Mouse (Mus musculus) brain, adult 2 months (tissue): ENCODE measurements around the gene Ppp2r5c.
A peak's percentile ranks its signal among the peaks of the same experiment; 100 is the strongest.

Experiments
- DNase-seq: peaks from one replicate; pipeline ENCODE4 v3.0.0; 2011; ENCODE audit warnings: low read depth, low spot score

The Ppp2r5c gene

GRCm38 (mm10) chr12:110446290-110447170, at the start of gene Ppp2r5c:
TSS of gene Ppp2r5c (plus strand) at chr12:110447120.
- peak; percentile 97 for DNase-seq

GRCm38 (mm10) chr12:110398351-110398750, 48.6 kb upstream of the Ppp2r5c start:
- DNase-seq = peak; percentile 86

DNA sequence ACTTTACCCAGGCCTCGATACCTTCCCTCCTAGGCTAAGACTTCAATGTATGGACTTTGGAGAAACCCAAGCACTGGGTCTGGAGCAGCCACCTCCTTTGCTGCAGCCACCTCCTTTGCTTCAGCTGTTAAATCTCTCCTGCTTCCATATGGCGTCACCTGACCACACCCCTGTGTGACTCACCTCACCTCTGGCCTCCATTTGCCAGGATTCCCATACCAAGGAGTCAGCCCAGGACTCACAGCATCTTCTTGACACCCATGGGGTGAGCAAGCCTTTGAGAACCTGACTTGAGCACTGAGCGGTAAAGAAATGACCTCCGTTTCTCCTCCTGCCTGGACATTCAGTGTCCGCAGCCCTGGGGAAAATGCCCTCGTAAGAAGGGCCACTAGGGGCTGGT, 47.8 kb upstream of the Ppp2r5c start:
- DNase-seq = no peak

DNA sequence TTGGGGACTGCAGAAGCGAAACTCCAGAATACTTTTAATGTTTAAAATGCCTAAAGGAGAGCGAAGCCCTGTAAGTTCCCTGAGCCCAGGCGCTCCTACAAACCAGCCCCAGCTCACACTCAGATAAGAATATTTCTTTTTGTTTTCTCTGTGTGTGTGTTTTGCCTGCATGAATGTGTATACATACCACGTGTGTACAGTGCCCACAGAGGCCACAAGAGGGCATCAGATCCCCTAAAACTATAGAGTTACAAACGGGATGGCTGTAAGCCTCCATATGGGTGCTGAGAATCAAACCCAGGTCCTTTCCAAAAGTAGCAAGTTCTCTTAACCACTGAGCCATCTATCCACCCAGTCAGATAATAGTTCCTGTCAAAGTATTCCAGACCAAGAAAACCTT, 46.0 kb upstream of the Ppp2r5c start:
- no peak for DNase-seq

DNA sequence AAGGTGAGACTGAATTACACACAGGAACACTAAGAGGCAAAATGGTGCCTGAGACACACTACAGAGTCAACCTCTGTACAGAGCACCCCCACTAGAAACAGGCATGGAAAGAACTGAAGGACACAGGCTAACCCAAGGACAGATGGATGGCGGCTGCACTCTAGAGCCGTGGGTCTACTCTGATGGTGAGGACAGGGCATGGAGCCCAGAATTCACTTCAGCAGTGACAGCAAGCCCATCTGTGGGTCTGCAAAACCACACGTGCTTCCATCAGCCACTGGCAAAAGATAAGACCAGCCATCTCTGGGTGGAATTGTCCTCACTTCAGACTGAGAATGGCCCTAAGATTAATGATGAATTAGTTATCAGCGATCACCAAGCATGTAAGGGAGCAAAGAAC, 45.0 kb upstream of the Ppp2r5c start:
- no peak for DNase-seq

DNA sequence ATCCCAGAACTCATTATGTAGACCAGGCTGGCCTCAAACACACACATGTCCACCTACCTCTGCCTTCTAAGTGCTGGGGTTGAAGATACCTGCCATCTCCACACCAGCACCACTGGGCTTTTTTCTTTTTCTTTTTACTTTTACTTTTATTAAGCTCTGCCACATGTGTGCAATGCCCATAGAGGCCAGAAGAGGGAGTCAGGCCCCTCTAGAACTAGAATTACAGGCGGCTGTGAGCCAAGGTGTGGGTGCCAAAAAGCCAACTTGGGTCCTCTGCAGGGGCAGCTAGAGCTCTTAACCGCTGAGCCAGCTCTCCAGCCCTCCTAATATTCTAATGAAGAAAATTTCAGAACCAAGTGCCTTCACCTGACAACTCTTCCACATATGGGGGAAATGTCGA, 30.7 kb upstream of the Ppp2r5c start:
- DNase-seq = peak; percentile 55

DNA sequence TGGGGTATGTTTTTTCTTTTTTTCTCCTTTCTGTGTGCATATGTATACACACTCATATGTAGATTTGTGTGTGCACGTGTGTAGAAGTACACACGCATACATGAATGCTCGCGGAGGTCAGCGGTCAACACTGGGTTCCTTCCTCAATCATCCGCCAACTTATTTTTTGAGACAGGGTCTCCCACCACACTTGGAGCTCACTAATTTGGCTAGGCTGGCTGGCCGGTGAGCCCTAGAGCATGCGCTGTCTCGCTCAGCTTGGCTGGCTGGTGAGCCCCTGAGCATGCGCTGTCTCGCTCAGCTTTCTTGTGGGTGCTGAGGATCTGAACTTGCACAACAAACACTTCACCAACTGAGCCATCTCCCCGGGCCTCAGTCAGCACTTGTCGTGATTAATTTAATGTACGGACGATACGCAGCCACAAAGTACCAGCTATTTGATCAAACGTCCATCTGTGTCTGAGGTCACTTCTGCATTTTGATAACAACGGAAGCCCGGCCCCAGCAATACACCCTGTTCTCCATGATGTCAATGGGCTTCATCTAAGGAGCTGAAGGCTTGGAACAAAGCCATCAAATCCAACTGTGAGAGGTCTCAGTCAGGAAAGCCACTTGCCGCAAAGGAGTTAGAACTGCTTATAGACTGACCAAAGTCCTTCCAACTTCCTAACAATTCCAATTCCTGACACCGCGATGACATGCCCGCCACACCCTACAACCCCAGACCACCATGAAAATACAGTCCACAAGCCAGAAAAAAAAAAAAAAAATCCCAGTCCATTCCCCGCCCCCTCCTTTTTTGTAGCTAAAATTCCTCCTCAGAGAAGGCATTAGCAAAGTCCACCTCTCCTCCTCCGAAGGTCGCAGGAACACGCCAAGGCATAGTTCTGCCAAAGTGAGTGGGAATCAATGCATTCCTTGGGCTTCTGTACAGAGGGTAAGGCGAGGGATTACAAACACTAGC, 29.6 kb upstream of the Ppp2r5c start:
- DNase-seq = peak; percentile 68

DNA sequence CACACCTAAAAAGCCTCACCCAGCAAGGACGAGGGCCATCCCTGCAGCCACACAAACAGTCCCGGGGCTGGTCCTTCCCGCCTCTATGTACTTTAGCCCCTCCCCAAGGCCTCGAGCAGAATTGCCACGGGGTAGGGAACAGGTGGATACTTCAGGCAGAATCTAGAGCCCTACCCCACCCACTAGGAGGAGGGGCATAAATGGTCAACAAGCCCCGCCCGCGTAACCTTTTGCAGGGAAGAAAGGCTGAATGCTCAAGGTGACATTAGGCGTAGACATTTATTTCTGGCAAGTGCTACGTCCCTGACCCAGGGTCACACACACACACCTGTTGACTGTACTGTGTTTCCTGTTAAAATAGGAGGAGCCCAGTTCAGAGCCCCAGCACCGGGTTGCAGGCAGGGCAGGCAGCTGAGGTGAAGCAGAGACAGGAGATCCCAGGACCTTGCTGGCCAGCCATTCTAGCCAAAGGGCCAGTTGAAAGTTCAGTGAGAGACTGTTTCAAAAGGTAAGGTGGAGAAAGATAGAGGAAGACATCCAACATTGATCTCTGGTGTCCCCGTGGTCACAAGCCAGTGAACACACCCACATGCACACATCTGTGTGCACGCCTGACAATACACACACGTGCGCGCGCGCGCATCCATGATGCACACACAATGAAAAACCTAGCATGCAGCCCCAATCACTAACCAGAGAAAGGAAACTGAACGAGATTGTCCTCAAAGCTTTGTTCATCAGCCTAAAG, 28.8 kb upstream of the Ppp2r5c start:
- no peak for DNase-seq

- DNase-seq = peak; percentile 77
Observed at GRCm38 (mm10) chr12:110418735-110419350, 28.1 kb upstream of the Ppp2r5c start.

GRCm38 (mm10) chr12:110419879-110420278, 27.0 kb upstream of the Ppp2r5c start:
- no peak for DNase-seq

GRCm38 (mm10) chr12:110421361-110421760, 25.6 kb upstream of the Ppp2r5c start:
- DNase-seq = no peak

- no peak for DNase-seq
Observed at GRCm38 (mm10) chr12:110424008-110424704, 22.8 kb upstream of the Ppp2r5c start.

- DNase-seq = no peak
Observed at GRCm38 (mm10) chr12:110426417-110427010, 20.4 kb upstream of the Ppp2r5c start.

- DNase-seq = peak; percentile 63
Observed at GRCm38 (mm10) chr12:110429340-110429973, 17.5 kb upstream of the Ppp2r5c start.

- peak; percentile 69 for DNase-seq
Observed at GRCm38 (mm10) chr12:110429990-110430389, 16.9 kb upstream of the Ppp2r5c start.

DNA sequence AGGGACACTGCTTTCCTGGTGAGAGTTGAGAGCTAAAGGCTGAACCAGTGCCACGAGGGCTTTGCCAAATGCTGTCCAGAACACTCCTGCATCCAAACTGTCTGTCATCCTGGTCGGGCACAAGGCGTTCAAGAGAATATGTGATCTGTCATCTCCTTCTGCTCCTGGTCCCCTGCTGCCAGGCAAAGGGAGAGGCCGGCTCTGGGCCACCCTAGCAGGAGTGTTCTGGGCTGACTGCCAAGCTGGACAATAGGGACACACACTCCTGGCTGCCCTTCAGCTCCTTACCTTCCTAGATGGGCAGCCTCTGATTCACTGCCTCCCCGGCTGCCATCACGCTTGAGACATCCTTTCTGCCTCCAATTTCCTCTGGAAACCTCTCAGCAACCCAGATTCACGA, 15.1 kb upstream of the Ppp2r5c start:
- DNase-seq = peak; percentile 93

- DNase-seq = no peak
Observed at GRCm38 (mm10) chr12:110436638-110437366, 10.1 kb upstream of the Ppp2r5c start.

DNA sequence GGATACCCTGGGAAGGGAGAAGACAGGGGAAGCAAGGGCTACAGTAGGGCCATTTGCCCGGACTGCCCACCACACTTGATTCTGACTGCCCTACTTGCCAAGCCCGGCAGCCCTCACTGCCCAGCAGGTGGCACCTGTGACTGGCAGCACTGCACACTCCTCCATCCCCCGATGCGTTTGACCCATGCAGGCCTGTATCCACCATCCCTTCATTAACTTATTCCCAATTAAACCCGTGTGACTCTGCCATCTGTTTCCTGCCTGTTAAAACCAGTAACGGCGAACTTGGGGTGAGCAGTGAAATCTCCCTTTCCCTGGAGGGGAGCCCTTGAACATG, 9.6 kb upstream of the Ppp2r5c start:
- peak; percentile 64 for DNase-seq

GRCm38 (mm10) chr12:110438367-110438973, 8.4 kb upstream of the Ppp2r5c start:
- DNase-seq = no peak
